Mouse (Mus musculus) midbrain, embryonic 13.5 days (tissue): Measurements from ENCODE around the gene Il17c. TPM values are rescaled to one million over a fixed set of nuclear protein-coding genes. Genes with fewer than 3 reads are reported as not detected.

Source experiments
- ATAC-seq: fragments of 200-750 bp; cut with Nextera tagmentation; 2 replicates; pipeline ENCODE4 v1.8.0; 2017; ENCODE audit warnings: mild to moderate bottlenecking, moderate TSS enrichment, moderate library complexity
- H3K27ac ChIP-seq: fragments of 300-500 bp; sonication (generic); 2 replicates; pipeline ENCODE4 v1.5.1; 2015; ENCODE audit warnings: inconsistent platforms, mild to moderate bottlenecking, moderate library complexity
- H3K27me3 ChIP-seq: fragments of 300-500 bp; sonication (generic); 2 replicates; pipeline ENCODE4 v1.6.1; 2015; ENCODE audit warnings: mild to moderate bottlenecking, inconsistent platforms
- H3K36me3 ChIP-seq: fragments of 300-500 bp; sonication (generic); 2 replicates; pipeline ENCODE4 v1.6.1; 2015; ENCODE audit warnings: mild to moderate bottlenecking, inconsistent platforms
- H3K4me1 ChIP-seq: fragments of 300-500 bp; sonication (generic); replicated peaks from 2 replicates; pipeline ENCODE4 v1.6.1; 2015; ENCODE audit warnings: inconsistent platforms
- H3K4me2 ChIP-seq: fragments of 300-500 bp; sonication (generic); replicated peaks from 2 replicates; pipeline ENCODE4 v1.6.1; 2015; ENCODE audit warnings: moderate library complexity, mild to moderate bottlenecking, inconsistent platforms
- H3K4me3 ChIP-seq: fragments of 300-500 bp; sonication (generic); replicated peaks from 2 replicates; pipeline ENCODE4 v1.5.1; 2015; ENCODE audit warnings: mild to moderate bottlenecking, inconsistent platforms
- H3K9ac ChIP-seq: fragments of 300-500 bp; sonication (generic); replicated peaks from 2 replicates; pipeline ENCODE4 v1.6.1; 2015; ENCODE audit warnings: mild to moderate bottlenecking, inconsistent platforms
- H3K9me3 ChIP-seq: fragments of 300-500 bp; sonication (generic); 2 replicates; pipeline ENCODE4 v1.6.1; 2016; ENCODE audit warnings: mild to moderate bottlenecking, inconsistent platforms
- WGBS: fragments of 180-500 bp; shearing (Covaris S2); methylation state at CpG from one replicate; pipeline ENCODE4 v1.1.7; 2015; 5-methylcytosine and 5-hydroxymethylcytosine counted together
- polyA plus RNA-seq: library from polyadenylated mRNA; unstranded; fragments of >200 nt; fragmentation: Nextera tagmentation; extraction: Ambion mirVana; gene quantifications from 2 replicates; pipeline ENCODE4 v1.2.1, GENCODE M21; 2015

The Il17c gene
- polyA plus RNA-seq, 1 experiment from 2014 or later: not detected

DNA sequence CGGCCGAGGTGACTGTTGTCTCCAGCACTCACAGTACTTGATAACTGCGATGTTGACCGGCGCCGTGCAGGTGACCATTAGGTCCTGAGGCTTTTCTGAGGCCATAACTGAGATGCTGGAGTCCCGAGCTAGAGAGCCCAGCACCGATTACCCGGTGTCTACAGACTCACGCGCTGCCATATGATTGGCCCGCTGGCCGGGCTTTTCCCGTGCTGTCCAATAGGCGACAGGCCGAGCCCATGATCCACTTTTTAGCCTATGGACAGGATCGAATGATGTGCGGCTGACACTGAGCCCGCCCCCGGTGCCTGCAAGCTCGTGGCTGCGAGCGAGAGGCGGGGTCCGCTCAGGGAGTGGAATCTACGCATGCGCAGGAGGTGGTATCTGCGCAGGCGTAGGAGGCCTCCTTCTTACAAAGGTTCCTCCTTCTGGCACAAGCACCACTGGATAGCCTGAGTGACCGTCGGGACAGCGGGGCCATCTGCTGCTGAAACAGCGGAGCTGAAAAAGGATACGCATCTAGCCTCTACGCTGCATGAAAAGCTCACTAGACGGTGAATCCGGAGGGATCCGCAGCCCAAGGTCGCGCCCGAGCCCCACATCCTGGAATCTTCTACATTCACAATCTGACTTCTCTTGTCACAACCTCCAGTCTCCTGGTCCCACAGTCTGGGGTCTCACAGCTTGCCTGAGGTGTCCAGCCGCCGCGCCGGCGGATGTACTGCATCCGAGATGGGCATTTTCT is 21.6 kb downstream of the Il17c start, which contains the start of gene Mvd:
Gene Mvd (minus strand): TSS at position 161 of the 745 bp plus-strand sequence.
- H3K27ac ChIP-seq: peak within 1 kb of the TSS; percentile 96
- no peaks in the 10 kb centered on the region for H3K27me3 ChIP-seq
- H3K36me3 ChIP-seq: peaks cover 16% of the 10 kb centered on the region
- H3K4me3 ChIP-seq: peak within 1 kb of the TSS; percentile 75
- peak within 1 kb of the TSS; percentile 84 for H3K9ac ChIP-seq
- under 1% methylated on average over 47 of the region's 47 CpGs for WGBS
- H3K4me1 ChIP-seq: peaks cover 38% of the 10 kb centered on the region
- H3K9me3 ChIP-seq: no peaks in the 10 kb centered on the region
- H3K4me2 ChIP-seq: peak within 1 kb of the TSS; percentile 94
- peak; percentile 99 for ATAC-seq

- Histone ChIP-seq H3K9ac (peak overlapping the region; percentile 80), H3K4me2 (peak overlapping the region; percentile 94), H3K27me3 (no peaks in the 10 kb centered on the region), H3K9me3 (no peaks in the 10 kb centered on the region), H3K4me1 (peaks cover 38% of the 10 kb centered on the region), H3K27ac (peak overlapping the region; percentile 96), H3K4me3 (peak overlapping the region; percentile 75), H3K36me3 (peaks cover 9% of the 10 kb centered on the region)
- ATAC-seq: peak; percentile 41
- WGBS: 16% methylated on average over 19 of the region's 19 CpGs
Measured at GRCm38 (mm10) chr8:122444058-122444748, 22.4 kb downstream of the Il17c start.

- 60% methylated on average over 3 of the region's 3 CpGs for WGBS
- Histone ChIP-seq H3K27ac (peak overlapping the region; percentile 96; the same call in 1 of the 2 replicates), H3K4me1 (peaks cover 38% of the 10 kb centered on the region), H3K4me2 (peak overlapping the region; percentile 94), H3K27me3 (no peaks in the 10 kb centered on the region), H3K9me3 (no peaks in the 10 kb centered on the region), H3K36me3 (no peaks in the 10 kb centered on the region), H3K9ac (0 out of 2 replicates have a peak overlapping the region, but pooled peaks have one; percentile 19), H3K4me3 (peak overlapping the region; percentile 75)
- ATAC-seq: no peak
Measured at GRCm38 (mm10) chr8:122445203-122445602, 23.4 kb downstream of the Il17c start.

DNA sequence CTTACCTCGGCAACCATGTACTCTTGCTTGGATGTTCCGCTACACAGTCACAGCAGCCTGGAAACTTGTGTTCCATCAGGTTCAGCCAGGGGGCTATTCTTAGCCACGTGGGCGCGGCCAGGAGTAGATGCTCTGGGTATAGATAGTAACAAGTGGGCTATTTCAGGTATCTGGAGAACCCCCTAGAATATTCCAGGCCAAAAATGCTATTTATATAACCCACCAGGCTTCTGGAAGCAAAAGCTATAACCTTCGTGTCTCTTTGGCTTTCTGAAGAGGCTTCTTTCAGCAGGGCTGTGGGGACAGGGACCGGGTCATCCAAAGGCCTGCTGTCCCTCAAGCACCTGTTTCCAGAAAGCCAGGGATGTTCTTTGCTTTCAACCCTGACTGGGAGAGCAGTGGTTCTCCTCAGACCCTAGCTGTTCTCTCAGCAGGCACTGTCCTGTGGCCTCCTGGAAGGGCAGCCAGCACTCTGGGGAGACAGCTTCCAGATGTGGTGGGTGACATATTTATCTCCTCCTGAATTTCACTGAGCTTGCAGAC is 29.4 kb downstream of the Il17c start:
- Histone ChIP-seq H3K27ac (no peak overlapping the region), H3K4me3 (no peak overlapping the region), H3K9ac (no peak overlapping the region), H3K4me2 (no peak overlapping the region), H3K9me3 (no peaks in the 10 kb centered on the region), H3K36me3 (no peaks in the 10 kb centered on the region), H3K4me1 (peaks cover 4% of the 10 kb centered on the region; the same call in 1 of the 2 replicates), H3K27me3 (peaks cover 10% of the 10 kb centered on the region; the same call in 1 of the 2 replicates)
- ATAC-seq: no peak
- WGBS: 86% methylated on average over 7 of the region's 7 CpGs

DNA sequence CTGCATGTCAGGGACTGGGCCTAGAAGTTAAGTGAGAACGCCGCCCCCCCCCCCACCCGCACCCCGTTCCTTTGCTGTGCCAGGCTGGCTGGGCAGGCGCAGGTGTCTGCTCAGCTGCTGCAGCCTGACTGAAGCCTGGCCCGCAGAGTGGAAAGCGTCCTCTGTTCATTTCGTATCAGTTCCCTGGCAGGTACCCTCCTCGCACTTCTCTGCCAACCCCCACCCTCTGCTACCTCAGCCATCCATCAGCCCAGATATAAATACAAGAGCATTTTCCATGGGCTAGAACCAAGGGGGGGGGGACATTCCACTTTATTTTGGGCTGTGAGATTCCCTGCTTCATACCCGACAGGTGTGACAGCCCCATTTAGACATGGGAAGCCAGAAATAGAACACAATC is 30.3 kb downstream of the Il17c start:
- H3K4me2 ChIP-seq: no peak overlapping the region
- H3K9me3 ChIP-seq: no peaks in the 10 kb centered on the region
- no peak overlapping the region for H3K27ac ChIP-seq
- peaks cover 15% of the 10 kb centered on the region; the same call in 1 of the 2 replicates for H3K27me3 ChIP-seq
- no peaks in the 10 kb centered on the region for H3K36me3 ChIP-seq
- no peak overlapping the region for H3K4me3 ChIP-seq
- no peak for ATAC-seq
- no peaks in the 10 kb centered on the region for H3K4me1 ChIP-seq
- 91% methylated on average over 10 of the region's 10 CpGs for WGBS
- no peak overlapping the region for H3K9ac ChIP-seq

DNA sequence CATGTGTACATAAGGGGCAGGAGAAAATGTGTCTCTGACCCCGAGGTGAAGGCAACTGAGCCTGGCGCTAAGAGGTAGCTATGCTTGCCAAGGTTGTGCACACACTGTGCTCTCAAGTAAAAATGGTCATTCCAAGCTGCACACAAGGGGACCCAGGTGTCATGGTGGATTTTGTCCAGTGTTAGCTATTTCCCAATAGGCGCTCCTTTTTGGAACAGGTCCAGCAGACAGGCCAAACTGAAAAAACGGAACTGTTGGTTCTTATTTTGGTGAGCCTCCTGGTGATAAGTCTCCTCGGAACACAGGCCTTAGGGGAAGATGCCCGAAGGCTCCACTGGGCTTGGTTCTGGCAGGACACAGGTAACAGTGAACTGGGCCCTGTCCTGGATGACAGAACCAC is 32.6 kb downstream of the Il17c start:
- no peak overlapping the region for H3K4me2 ChIP-seq
- H3K36me3 ChIP-seq: no peaks in the 10 kb centered on the region
- peaks cover 36% of the 10 kb centered on the region for H3K27me3 ChIP-seq
- H3K27ac ChIP-seq: no peak overlapping the region
- no peaks in the 10 kb centered on the region for H3K4me1 ChIP-seq
- no peak overlapping the region for H3K4me3 ChIP-seq
- H3K9me3 ChIP-seq: no peaks in the 10 kb centered on the region
- 89% methylated on average over 6 of the region's 6 CpGs for WGBS
- no peak for ATAC-seq
- H3K9ac ChIP-seq: no peak overlapping the region

DNA sequence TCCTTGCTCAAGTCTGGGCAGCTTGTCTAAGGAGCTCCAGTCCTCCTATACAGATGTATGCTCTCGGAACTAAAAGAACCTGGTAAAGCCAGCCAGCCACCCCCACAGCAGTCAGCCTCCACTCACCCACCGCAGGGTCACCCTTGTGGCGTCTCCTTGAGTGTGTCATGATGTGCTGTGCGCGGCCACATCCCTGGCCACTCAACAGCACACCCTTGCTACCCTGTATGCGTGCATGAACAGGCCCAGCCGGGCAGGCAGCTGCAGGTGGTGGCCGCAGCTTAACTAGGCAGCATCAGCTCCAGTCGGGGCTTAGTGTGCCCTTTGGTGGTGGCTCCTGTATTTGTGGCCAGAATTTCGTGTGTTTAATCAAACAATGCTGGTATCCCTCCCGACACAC is 35.4 kb downstream of the Il17c start:
- no peak overlapping the region for H3K9ac ChIP-seq
- H3K4me3 ChIP-seq: no peak overlapping the region
- H3K9me3 ChIP-seq: no peaks in the 10 kb centered on the region
- H3K27ac ChIP-seq: no peak overlapping the region
- H3K27me3 ChIP-seq: peaks cover 63% of the 10 kb centered on the region
- no peaks in the 10 kb centered on the region for H3K36me3 ChIP-seq
- no peak for ATAC-seq
- H3K4me2 ChIP-seq: no peak overlapping the region
- H3K4me1 ChIP-seq: peaks cover 13% of the 10 kb centered on the region
- WGBS: 76% methylated on average over 11 of the region's 11 CpGs

- no peaks in the 10 kb centered on the region for H3K36me3 ChIP-seq
- H3K9me3 ChIP-seq: no peaks in the 10 kb centered on the region
- 54% methylated on average over 6 of the region's 6 CpGs for WGBS
- H3K27ac ChIP-seq: no peak overlapping the region
- ATAC-seq: no peak
- H3K27me3 ChIP-seq: peaks cover 74% of the 10 kb centered on the region
- peaks cover 13% of the 10 kb centered on the region for H3K4me1 ChIP-seq
- H3K9ac ChIP-seq: no peak overlapping the region
- H3K4me3 ChIP-seq: no peak overlapping the region
- no peak overlapping the region for H3K4me2 ChIP-seq
Measured at GRCm38 (mm10) chr8:122459218-122459900, 37.5 kb downstream of the Il17c start.

DNA sequence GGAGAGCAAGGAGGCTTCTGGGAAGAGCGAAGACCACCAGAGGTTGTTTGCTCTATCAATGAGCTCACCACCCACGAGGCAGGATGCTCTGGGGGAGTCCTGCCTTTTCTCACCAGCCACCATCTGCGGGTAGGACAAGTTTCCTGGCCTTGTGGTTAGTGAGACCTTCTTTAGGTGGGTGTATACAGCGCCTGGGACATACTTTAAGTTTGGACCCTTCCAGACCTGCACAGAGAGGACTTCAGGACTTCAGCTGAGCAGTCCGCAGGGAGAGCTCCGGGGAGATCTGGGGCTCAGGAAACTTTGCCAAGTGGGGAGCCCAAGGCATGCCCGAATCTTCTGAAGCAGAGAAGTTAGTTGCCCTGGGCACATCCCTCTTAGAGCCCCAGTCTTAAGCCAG is 38.2 kb downstream of the Il17c start:
- H3K9ac ChIP-seq: no peak overlapping the region; the same call in 1 of the 2 replicates
- no peak overlapping the region for H3K27ac ChIP-seq
- H3K27me3 ChIP-seq: peaks cover 74% of the 10 kb centered on the region
- peak overlapping the region; percentile 65 for H3K4me2 ChIP-seq
- WGBS: 26% methylated on average over 7 of the region's 7 CpGs
- ATAC-seq: no peak
- no peaks in the 10 kb centered on the region for H3K36me3 ChIP-seq
- H3K4me1 ChIP-seq: peaks cover 13% of the 10 kb centered on the region
- H3K4me3 ChIP-seq: peak overlapping the region; percentile 35; the same call in 1 of the 2 replicates
- no peaks in the 10 kb centered on the region for H3K9me3 ChIP-seq

DNA sequence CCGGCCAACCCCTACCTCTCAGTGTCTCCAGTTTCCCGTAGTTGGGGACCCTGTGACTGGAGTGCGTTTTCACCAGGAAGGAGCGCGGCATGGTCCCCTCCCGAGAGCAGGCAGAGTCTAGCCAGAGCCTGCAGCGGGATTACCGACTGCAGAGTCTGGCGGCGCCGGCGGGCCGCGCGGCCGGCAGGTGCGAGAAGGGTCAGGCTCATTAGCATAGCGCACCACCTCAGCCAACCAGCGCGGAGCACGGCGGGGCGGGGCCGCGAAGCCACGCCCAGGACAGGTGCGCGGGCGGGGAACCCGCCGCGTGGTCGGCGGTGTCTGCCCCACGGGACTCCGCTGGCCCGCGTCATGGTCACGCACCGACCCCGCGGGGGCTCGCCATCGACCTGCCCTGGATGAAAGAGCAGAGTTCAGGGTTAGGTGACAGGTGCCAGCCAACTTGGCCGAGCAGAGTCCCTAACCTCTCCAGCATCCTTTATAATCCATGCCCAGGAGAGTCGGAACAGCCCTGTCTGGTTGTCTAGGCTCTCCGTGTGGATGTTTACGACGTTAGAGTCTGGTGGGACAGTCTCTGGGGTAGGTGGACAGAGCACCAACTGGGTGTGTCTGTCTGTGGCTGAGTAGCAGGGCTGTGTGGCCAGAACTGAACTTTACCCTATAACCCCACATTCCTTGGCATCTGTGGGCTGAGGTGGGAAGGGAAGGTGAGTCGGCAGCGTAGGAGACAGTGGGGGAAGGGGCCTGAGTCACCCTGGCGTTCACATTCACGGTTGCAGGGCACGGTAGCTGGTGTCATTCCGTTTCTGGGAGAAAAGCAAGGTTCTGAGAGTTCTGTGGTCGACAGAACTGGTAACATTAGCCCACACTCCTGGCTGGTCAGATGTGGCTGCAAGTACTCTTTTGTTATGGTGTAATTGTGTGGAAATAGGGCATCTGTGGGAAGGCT is 39.0 kb downstream of the Il17c start, which contains the start of gene Snai3:
Gene Snai3 (minus strand): TSS at position 210 of the 949 bp plus-strand sequence.
- H3K27me3 ChIP-seq: peaks cover 71% of the 10 kb centered on the region
- WGBS: 2% methylated on average over 56 of the region's 56 CpGs
- peak; percentile 77 for ATAC-seq

More for the DNA sequence above, 39.0 kb downstream of the Il17c start, which contains the start of gene Snai3:
- Histone ChIP-seq H3K4me2 (peak within 1 kb of the TSS; percentile 65), H3K36me3 (peaks cover 8% of the 10 kb centered on the region), H3K4me1 (peaks cover 13% of the 10 kb centered on the region), H3K4me3 (peak within 1 kb of the TSS; percentile 35), H3K9me3 (no peaks in the 10 kb centered on the region), H3K9ac (peak within 1 kb of the TSS; percentile 55), H3K27ac (no peak within 1 kb of the TSS)
